Mouse (Mus musculus) midbrain, postnatal 0 days (tissue): ENCODE measurements at regions not wholly inside any gene's neighbourhood (a gene's known extent, or its start where the extent isn't known, plus 50 kb on each side); places are given as distances from the start of the nearest gene placed in this dataset.

Source experiments
- ATAC-seq: fragments of 200-750 bp; cut with Nextera tagmentation; 2 replicates; pipeline ENCODE4 v1.8.0; 2017; ENCODE audit warnings: moderate number of reproducible peaks, mild to moderate bottlenecking, moderate TSS enrichment, moderate library complexity; ENCODE audit not compliant: low FRiP score
- DNase-seq: peaks from one replicate; pipeline ENCODE4 v3.0.0-alpha.2; 2015; ENCODE audit warnings: low spot score
- H3K27ac ChIP-seq: fragments of 300-500 bp; sonication (generic); 2 replicates; pipeline ENCODE4 v1.5.1; 2014; ENCODE audit warnings: low read depth, mild to moderate bottlenecking, low read length, mixed read lengths
- H3K27me3 ChIP-seq: fragments of 300-500 bp; sonication (generic); 2 replicates; pipeline ENCODE4 v1.6.1; 2014; ENCODE audit warnings: low read length, control low read depth, mixed read lengths; ENCODE audit not compliant: insufficient read depth
- H3K36me3 ChIP-seq: fragments of 300-500 bp; sonication (generic); 2 replicates; pipeline ENCODE4 v1.6.1; 2014; ENCODE audit warnings: low read length, control low read depth, mixed read lengths; ENCODE audit not compliant: insufficient read depth
- H3K4me1 ChIP-seq: fragments of 300-500 bp; sonication (generic); 2 replicates; pipeline ENCODE4 v1.6.1; 2014; ENCODE audit warnings: mild to moderate bottlenecking, control low read depth, antibody characterized with exemption, low read length, mixed read lengths; ENCODE audit not compliant: insufficient read depth
- H3K4me2 ChIP-seq: fragments of 300-500 bp; sonication (generic); 2 replicates; pipeline ENCODE4 v1.6.1; 2014; ENCODE audit warnings: low read depth, mild to moderate bottlenecking, low read length, mixed read lengths; ENCODE audit not compliant: poor library complexity, severe bottlenecking
- H3K4me3 ChIP-seq: fragments of 300-500 bp; sonication (generic); 2 replicates; pipeline ENCODE4 v1.5.1; 2014; ENCODE audit warnings: low read depth, mild to moderate bottlenecking, low read length, moderate library complexity
- H3K9ac ChIP-seq: fragments of 300-500 bp; sonication (generic); replicated peaks from 2 replicates; pipeline ENCODE4 v1.6.1; 2014; ENCODE audit warnings: mild to moderate bottlenecking, low read length, moderate library complexity, mixed read lengths; ENCODE audit not compliant: poor library complexity, severe bottlenecking
- H3K9me3 ChIP-seq: fragments of 300-500 bp; sonication (generic); 2 replicates; pipeline ENCODE4 v1.6.1; 2016; ENCODE audit warnings: low read length, control low read depth
- CTCF ChIP-seq: IDR thresholded peaks from 2 replicates; pipeline ENCODE4 v1.5.1; 2016; ENCODE audit warnings: antibody characterized with exemption, mild to moderate bottlenecking
- WGBS: fragments of 180-500 bp; shearing (Covaris S2); extraction: QIAGEN DNeasy Blood & Tissue Kit; methylation state at CpG from one replicate; pipeline ENCODE4 v1.1.7; 2014; 5-methylcytosine and 5-hydroxymethylcytosine counted together

DNA sequence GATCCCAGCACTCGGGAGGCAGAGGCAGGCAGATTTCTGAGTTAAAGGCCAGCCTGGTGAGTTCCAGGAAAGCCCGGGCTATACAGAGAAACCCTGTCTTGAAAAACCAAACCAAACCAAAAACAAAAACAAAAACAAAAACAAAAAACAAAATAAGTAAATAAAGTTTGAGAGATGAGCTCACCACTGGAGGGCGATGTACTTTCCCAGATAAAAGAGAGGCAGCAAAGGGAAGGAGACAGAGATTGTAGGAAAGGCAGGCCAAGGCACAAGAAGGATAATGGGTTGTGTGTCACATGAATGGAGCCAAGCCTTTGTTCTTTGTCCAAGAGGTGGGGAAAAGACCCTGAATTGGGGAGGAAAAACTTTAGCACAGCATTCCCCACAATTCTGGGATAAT, 67.6 kb upstream of the Tmem92 start:
- peak; percentile 15; the same call in 1 of the 2 replicates for TF ChIP-seq CTCF
- H3K4me1 ChIP-seq: no peaks in the 10 kb centered on the region
- H3K36me3 ChIP-seq: no peaks in the 10 kb centered on the region
- no peaks in the 10 kb centered on the region for H3K9me3 ChIP-seq
- no peaks in the 10 kb centered on the region for H3K27me3 ChIP-seq
- WGBS: 91% methylated on average over 3 of the region's 3 CpGs
- no peak overlapping the region for H3K4me3 ChIP-seq
- no peak overlapping the region for H3K27ac ChIP-seq
- ATAC-seq: no peak
- DNase-seq: no peak
- H3K4me2 ChIP-seq: no peak overlapping the region
- H3K9ac ChIP-seq: no peak overlapping the region

- Histone ChIP-seq H3K27ac (no peak overlapping the region), H3K9ac (no peak overlapping the region), H3K4me2 (no peak overlapping the region), H3K4me3 (no peak overlapping the region), H3K4me1 (no peaks in the 10 kb centered on the region), H3K9me3 (no peaks in the 10 kb centered on the region), H3K27me3 (no peaks in the 10 kb centered on the region), H3K36me3 (no peaks in the 10 kb centered on the region)
- TF ChIP-seq CTCF: peak; percentile 52
- DNase-seq: no peak
- no peak for ATAC-seq
Measured at GRCm38 (mm10) chr11:94839133-94839532, 56.6 kb upstream of the Tmem92 start.

- Histone ChIP-seq H3K27me3 (no peaks in the 10 kb centered on the region), H3K27ac (no peak overlapping the region), H3K9me3 (no peaks in the 10 kb centered on the region), H3K9ac (no peak overlapping the region), H3K4me3 (no peak overlapping the region), H3K4me2 (no peak overlapping the region), H3K4me1 (no peaks in the 10 kb centered on the region), H3K36me3 (no peaks in the 10 kb centered on the region)
- peak; percentile 50 for TF ChIP-seq CTCF
- 58% methylated on average over 3 of the region's 3 CpGs for WGBS
- DNase-seq: peak; percentile 12
- no peak for ATAC-seq
Measured at GRCm38 (mm10) chr11:94838140-94838539, 55.6 kb upstream of the Tmem92 start.

GRCm38 (mm10) chr11:94836347-94836746, 53.8 kb upstream of the Tmem92 start:
- ATAC-seq (no peak), DNase-seq (no peak)
- no peaks in the 10 kb centered on the region for H3K9me3 ChIP-seq
- H3K36me3 ChIP-seq: no peaks in the 10 kb centered on the region
- no peak overlapping the region for H3K9ac ChIP-seq
- H3K27ac ChIP-seq: no peak overlapping the region
- no peaks in the 10 kb centered on the region for H3K4me1 ChIP-seq
- H3K4me3 ChIP-seq: no peak overlapping the region
- H3K27me3 ChIP-seq: no peaks in the 10 kb centered on the region
- TF ChIP-seq CTCF: no peak
- H3K4me2 ChIP-seq: no peak overlapping the region

- TF ChIP-seq CTCF: peak; percentile 82
Measured at GRCm38 (mm10) chr11:94832246-94832985, 49.9 kb upstream of the Tmem92 start.

More at GRCm38 (mm10) chr11:94832246-94832985, 49.9 kb upstream of the Tmem92 start:
- H3K4me3 ChIP-seq: no peak overlapping the region
- no peaks in the 10 kb centered on the region for H3K36me3 ChIP-seq
- DNase-seq (peak; percentile 39), ATAC-seq (no peak)
- no peaks in the 10 kb centered on the region for H3K4me1 ChIP-seq
- no peak overlapping the region for H3K9ac ChIP-seq
- no peaks in the 10 kb centered on the region for H3K27me3 ChIP-seq
- no peak overlapping the region for H3K4me2 ChIP-seq
- no peak overlapping the region for H3K27ac ChIP-seq
- no peaks in the 10 kb centered on the region for H3K9me3 ChIP-seq
- 33% methylated on average over 13 of the region's 13 CpGs for WGBS
